Mouse (Mus musculus) heart, postnatal 14 days (tissue): ENCODE results near the gene Cmss1. TPM values are rescaled to one million over a fixed set of nuclear protein-coding genes. Genes with fewer than 3 reads are reported as not detected.

Experiments
- DNase-seq, 2 experiments: peaks; one replicate each; pipeline ENCODE4 v3.0.0; 2021 to 2022
- intact Hi-C: fragments of 180-260 bp; cut with DNase I; formaldehyde crosslinking; loops from one replicate; pipeline ENCODE4 v1.15.1; 2025
- total RNA-seq, 2 experiments: library from RNA; stranded (reverse); gene quantifications; 2 replicates each; pipeline ENCODE4 v1.2.3; 2021

Gene Cmss1
- total RNA-seq, 2 experiments from 2014 or later = 54.0 to 56.2 TPM

DNA sequence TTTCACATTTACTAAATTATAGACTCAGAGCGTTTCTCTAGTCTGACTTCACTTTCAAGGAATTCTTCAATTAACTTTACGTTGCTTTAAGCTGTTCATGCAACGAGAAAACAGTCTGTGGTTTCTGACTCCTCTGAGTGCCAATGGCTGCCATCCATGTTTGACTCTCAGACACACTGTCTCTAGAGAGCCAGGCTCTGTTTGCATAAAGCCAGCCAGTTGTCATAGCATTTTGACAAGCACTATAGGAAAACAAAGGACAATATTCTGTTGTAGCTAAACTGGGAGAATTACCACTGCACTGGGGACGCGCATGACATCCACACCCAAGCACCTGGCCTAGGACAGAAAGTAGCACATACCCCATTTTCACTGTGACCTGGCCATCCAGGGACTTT lies 168.4 kb downstream of the Cmss1 start:
- intact Hi-C loops = no loop called here
- no peak for DNase-seq

DNA sequence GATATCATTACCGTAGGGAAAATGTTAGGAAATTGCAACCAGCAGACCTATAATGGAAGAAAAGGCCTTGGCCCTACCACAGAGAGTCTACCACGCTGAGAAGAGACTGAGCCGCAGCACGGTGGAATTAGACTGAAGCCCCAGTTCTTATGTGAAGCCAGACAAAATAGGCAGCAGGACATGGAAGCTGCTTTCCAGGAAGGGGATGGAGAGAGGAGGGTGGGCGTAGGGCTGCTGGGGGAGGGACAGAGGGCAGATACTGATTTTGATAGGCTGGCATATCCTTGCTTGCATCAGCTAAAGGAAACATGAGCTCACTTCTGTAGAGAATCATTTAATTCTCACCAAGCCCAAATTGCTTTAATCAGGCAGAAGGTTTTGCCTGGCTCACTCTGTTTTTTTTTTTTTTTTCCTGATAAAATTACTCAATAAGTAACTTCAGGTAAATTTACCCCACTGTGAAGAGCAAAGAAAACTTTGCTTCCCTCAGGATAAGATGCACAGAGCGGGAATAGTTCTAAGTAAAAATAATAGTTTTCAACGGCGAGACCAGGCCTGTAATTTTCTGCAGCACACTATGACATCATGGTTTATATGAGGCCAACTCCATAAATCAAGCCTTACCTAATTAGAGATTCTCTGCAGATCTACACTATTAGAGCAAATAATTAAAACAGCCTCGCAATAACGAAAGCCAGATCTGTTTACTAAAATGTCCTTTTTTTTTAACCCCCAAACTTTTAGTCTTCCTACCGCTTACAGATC lies 169.0 kb downstream of the Cmss1 start:
- DNase-seq = no peak
- intact Hi-C loops = no loop called here

DNA sequence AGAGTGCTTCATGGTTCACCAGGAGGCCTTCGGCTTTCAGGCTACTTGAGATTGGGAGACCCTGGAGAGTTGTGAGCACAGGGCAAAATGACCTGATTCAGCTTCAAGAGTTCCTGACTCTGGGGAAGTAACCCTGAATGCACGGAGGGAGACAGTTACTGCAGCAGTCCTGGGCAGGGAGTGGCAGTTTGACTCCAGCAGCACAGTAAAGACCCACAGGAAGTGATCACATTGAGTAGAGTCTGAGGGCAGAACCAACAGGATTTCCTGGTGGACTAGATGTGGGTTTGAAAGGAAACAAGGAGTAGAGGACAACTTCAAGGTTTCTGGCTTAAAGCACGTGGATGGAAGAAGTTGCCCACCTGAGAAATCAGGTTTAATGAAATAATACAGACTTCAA lies 172.0 kb downstream of the Cmss1 start:
- intact Hi-C loops = no loop called here
- DNase-seq = no peak

DNA sequence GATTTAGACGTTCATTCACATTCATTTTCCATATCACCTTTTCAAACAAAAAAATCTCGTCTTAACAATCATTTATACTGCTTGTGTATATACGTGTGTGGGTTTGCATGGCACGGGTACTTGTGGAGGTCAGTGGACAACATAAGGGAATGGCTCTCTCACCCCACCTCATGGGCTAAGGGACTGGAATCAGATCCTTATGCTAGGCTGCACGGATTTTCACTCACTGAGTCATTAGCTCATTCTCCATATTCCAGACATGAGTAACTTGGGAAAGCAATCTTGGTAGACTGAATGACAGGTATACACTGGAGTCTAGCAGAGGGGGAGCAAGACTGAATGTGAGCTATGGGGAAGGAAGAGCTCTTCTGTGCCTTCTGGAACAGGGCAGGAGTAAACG lies 173.0 kb downstream of the Cmss1 start:
- intact Hi-C loops = no loop called here

DNA sequence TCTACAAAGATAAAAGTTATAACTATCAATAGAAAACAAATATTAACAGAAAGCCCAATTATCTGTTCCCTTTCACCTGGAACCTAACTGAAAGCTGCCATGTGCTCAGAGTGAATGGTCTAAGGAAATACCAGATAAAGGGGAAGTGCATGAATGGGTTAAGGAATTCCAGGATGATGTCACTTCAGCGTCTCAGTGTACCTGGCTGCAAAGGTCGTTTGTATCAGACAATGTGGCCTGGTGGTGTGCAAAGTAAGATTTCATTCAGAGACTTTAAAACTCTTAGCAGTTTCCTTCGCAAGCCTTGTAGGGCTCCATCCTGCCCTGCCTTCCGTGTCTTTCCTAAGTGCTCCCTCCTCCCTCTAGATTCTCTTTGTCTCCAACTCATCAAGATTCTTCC lies 173.5 kb downstream of the Cmss1 start:
- intact Hi-C loops = no loop called here
- no peak for DNase-seq

More for the DNA sequence above, 173.0 kb downstream of the Cmss1 start:
- no peak for DNase-seq

DNA sequence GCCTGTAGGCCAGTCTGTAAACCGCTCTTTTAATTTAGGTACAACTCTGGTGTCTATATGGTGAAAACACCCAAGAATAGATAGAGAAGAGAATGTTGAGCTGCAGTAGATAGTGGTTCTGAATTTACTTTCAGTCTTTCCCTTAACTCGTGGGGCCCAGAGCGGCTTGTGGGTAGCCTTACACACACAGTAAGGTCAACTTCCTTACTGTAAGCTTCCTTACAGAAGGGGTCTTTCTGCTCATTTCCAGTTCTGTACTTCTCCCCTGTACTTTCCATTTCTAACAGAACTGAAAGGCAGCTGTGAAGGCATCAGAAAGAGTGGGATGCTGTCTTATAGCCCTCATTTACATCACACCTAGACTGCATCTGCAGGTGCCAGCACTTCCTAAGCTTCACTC lies 175.4 kb downstream of the Cmss1 start:
- no peak for DNase-seq
- intact Hi-C loops = no loop called here

DNA sequence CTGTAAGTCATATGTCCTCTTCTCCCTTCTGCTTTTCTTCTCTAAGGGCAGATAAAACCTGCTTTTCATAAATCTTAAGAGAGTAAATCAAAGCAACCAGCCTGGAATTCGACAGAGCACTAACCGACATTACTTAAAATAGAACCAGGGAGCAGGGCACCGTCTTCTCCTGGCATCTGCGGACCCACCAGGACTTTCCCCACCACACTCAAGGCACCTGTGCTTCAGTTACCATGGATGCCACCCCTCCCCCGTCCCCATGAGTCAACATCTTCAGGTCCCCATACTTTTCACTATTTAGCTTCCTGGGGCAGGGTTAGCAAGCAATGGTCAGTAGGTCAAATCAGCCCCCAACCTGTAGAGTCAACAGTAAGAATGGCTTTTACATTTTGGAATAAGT lies 177.7 kb downstream of the Cmss1 start:
- intact Hi-C loops = no loop called here
- DNase-seq = no peak

DNA sequence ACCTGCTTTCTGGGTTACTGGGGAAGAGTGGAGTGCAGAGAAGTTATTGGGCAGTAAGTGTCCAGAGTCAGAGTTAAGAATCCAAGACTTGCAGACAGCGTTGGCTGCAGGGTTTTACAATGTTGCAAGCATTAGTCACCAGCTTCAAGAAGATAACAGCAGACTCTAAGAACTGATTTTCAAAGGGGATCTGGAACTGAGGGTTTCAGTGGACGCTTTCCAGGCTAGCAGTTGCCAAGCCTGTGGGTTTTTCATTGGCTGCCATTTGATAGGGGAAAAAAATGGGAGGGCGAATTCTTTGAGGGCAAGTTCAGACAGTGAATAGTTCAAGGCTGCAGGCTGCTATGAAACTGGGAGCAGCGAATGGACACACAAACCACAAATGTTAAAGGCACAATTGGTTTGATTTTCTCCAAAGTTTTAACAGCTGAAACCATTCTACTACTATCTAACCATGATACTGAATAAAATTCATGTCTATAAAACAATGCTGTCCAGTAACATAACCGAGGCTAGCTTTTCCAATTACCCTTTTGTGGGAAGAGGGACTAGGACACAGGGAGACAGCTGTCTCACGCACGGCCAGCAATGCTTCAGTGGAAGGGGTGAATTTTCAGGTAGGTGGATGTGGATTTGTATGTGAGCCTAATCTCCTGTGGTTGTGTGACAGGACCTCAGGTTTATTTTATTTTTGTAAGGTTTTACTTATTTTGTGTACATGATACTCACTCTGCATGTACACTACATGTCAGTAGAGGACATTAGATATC lies 179.0 kb downstream of the Cmss1 start:
- intact Hi-C loops = no loop called here
- DNase-seq = peak; percentile 67 to 70

DNA sequence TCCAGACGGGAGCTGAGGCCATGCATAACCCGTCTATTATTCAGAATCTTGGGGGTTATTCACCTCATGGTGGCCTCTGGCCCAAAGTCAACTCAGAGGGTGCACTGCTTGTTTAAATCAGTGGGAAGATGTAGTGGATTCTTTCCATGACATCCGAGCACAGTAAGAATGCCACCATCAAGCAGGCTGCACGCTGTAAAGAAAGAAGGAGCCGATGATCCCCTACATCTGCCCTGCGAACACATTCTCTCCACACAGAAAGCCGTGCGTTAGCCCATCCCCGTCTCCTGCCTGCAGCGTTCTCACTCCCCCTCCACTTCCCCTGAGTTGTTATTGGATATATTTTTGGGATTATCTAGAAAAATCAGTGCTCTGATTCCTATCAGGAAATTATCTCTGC lies 180.0 kb downstream of the Cmss1 start:
- DNase-seq = no peak
- intact Hi-C loops = no loop called here

DNA sequence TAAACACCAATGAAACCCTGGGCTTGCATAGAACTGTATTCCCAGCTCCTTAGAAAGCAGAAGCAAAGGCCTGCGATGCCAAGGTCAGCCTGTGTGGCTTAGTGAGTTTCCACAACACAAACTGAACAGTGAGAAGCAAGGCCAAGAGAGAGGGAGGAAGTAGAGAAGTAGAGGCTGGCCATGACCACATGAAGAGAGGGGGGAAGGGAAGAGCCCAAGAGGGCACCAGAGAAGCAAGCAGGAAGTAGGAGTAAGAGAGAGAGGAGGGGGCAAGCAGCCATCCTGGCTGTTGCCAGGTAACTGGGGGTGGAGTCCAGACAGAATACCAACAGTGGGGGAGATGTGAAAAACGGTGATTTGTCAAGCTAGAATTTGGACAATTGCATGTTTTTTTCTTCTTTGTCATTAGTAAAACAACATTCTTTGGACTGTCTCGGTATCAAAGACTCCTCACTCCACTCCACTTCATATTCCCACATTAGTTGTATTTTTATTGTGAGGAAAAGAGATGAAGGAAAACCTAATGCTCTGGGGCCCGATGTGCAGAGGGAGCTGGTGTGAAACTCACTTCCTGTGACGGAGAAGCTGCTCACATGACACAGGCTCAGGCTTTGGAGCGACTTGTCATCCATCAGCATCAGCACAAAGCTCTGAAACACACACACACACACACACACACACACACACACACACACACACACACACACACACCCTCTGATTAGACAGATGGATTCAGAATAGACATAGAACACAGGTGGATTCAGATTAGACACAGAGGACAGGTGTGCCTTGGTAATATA lies 183.5 kb downstream of the Cmss1 start:
- intact Hi-C loops = loop anchor here (5.0 kb wide), 1 partner anchor 129 kb away; no protein-coding TSS in a partner anchor
- DNase-seq = no peak

DNA sequence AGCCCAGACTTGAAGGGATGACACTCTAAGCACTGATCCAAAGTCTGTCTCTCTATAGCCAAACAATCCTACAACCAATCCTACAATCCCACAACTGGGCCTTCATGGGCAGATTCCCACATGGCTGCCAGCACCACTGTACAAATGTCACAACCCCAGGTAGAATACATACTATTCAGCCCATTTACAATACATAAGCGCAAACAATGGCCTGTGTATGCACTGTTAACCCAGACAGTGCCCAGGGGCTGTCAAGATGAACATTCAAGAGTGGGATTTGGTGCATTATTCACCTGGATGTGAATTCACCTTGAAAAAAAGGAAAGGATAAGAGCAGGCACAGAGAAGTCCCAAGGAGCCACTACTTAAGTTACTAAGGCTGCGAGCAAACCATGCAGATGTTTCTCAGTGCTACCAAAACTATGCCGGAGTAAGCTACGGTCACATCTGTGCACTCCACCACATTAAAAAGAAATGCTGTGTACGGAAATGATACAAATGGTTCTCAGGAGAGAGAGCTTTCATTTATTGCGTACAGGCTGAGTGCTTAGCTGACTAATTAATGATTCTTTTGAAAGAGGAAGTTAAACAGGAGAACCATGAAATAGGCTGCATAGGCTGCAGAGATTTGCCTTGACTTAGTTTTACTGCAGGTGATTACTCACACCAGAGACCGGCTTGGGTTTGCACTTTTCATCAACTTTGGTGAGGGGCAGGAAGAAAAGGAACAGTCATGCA lies 184.8 kb downstream of the Cmss1 start:
- no peak for DNase-seq
- intact Hi-C loops = loop anchor here (5.0 kb wide), 1 partner anchor 130 kb away; no protein-coding TSS in a partner anchor

DNA sequence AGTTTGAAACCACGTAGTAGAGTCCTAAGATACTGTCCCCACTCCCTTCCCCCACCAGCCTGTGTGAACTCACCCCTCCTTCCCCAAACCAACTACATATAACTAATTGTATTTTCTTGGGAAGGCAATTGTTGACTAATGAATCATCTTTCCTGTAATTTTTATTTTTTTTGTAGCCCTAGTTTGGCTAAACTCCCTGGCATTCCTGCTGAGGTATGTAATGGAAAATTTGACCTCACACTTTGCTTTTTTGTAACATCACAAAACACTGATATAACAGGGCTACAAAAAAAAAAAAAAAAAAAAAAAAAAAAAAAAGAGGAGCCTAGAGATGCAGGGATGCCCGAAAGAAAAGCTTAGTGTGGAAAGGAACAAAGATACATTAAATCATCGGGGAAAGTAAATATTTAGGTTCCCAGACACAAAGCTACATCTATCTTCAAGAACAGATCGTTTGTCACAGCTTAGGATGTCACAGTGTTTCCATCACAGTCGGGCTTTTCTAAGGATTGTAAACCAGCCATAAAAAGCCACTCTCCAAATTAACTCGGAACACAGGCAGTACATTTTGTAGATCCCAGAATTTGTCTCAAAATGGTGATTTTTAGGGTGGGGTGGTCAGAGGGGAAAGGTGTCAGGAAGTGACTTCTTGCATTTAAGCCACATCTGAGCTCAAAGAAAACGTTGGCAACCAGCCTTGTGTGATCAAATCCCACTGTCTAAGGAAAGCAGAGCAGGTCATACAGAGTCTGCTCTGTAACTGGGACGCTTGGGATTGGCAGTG lies 185.7 kb downstream of the Cmss1 start:
- intact Hi-C loops = loop anchor here (5.0 kb wide), 1 partner anchor 131 kb away; no protein-coding TSS in a partner anchor
- peak; percentile 35 to 44 for DNase-seq

DNA sequence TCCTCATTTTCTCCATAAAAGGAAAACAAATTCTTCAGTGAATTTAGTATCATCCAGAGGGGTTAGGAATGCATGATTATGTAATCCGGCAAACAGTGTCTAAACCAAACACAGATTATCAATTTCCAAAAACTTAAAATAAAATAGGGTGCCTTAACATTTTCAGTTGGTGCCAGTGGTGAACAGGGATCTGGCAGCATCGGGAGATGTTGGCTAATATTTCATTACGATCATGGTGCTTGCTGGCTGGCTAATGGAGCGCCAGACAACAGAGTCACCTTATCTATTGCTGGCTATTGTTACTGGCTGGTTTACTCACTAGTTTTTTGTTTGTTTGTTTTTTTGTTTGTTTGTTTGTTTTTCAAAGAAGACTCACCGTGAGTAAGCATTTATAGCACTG lies 186.8 kb downstream of the Cmss1 start:
- intact Hi-C loops = loop anchor here (5.0 kb wide), 2 partner anchors 132 to 157 kb away; no protein-coding TSS in a partner anchor

DNA sequence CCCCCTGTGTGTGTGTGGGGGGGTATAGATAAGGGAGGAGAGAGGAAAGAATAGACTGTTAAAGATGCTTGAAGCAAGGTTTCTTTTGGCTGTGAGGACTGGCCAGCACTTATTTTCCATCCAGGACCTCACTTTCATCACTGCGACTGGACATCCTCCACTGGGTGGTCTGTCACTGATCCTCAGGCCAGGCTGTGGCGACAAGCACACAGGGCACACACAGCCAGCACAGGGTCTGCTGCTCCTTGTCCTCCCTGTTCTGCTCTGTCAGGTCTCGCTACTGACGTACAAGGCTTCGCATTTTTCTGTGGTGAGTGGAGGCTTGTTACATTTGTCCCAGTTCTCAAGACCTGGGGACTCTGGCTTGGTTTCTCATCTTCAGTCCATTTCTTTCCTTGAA lies 187.3 kb downstream of the Cmss1 start:
- peak; percentile 32 to 33 for DNase-seq
- intact Hi-C loops = loop anchor here (5.0 kb wide), 1 partner anchor 158 kb away; no protein-coding TSS in a partner anchor

More for the DNA sequence above, 186.8 kb downstream of the Cmss1 start:
- DNase-seq = no peak

DNA sequence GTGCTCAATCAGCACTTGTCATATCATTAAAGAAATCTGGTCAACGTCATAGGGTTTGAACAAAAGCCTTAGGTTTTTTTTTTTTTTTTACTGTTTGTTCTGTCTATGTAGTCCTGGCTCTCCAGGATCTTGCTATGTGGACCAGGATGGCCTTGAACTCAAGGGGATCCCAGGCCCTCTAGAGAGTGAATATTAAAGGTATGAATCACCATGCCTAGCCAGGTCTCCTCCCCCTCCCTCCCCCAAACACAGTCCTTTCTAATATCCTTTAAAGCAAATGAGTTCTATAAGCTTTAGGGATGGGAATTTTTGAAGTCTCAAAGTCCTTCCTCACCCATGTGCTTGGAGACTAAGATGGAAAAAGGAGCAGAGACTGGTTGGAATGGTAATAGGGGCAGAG lies 188.7 kb downstream of the Cmss1 start:
- intact Hi-C loops = loop anchor here (5.0 kb wide), 1 partner anchor 159 kb away; no protein-coding TSS in a partner anchor
- DNase-seq = no peak

DNA sequence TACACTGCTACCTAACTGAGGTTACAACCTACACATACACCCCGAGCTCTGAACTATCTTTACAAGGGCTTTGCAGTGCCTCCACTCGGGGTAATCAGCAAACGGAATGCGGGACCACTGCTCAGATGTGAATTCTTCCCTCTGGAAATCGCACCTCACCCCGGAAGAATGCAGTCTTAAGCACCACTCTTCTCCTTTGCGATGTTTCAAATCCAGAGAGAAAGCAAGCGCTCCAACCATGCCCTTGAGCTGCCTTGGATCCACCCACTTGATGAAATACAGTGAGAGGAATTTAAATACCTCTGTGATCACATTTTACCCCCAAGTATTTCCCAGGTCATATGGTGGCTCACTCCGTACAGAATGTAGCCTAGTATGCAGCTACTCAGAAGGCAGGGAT lies 189.6 kb downstream of the Cmss1 start:
- no peak for DNase-seq
- intact Hi-C loops = loop anchor here (5.0 kb wide), 1 partner anchor 160 kb away; no protein-coding TSS in a partner anchor

DNA sequence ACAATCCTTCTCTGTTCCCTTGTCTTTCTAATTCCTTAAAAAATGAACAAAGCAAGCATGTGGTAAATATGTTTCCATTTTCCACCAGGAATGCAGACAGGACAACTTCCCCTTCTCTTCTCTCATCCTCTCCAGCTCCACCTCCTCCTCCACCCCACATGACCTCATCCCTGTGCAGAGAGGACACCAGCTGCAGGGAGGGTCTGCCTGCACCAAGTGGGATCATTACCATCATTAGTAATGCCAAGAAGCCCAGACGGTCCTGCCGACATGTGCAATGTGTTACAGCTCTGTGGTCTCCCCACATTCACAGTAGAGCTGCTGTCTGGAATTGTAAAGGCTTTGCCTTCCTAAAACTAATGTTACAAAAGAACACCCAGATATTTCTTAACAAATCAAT lies 190.6 kb downstream of the Cmss1 start:
- intact Hi-C loops = loop anchor here (5.0 kb wide), 1 partner anchor 161 kb away; no protein-coding TSS in a partner anchor
- DNase-seq = no peak

DNA sequence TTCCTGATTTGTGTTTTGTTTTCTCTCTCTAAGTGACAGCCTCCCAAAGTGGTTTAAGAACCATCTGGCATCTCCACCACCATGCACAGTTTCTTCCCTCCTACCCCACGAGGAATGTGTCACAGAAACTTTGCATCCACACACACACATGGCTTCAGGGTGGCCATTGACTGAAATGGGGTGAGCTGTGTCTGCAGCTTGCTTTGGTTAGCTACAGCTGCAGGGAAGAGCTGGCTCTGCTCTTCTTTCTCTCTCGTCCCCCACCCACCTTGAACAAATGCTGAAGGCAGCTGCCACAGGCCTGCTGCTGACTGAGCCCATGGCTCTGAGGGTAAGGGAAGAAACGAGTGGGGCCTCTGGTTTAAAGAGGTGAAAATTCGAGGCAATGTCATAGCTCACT lies 193.9 kb downstream of the Cmss1 start:
- intact Hi-C loops = no loop called here
- no peak for DNase-seq

DNA sequence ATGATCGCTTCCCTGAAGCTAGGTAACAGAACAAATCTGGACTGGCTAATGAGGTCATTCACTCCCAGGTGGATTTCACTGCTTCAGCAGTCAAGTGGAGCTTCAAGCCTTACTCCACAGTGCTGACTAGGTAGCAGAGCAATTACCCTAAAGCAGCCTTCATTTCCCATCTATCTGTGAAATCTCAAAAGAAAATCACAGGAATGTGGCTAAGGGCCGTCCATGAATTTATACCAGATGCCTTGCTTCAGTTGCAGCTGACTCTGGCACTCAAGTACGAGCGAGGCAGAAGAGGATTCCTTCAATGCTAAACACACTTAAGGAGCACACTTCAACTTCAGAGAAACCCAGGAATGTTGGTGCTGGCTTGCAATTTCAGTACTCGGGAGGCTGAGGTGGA lies 202.8 kb downstream of the Cmss1 start:
- no peak for DNase-seq
- intact Hi-C loops = loop anchor here (2.0 to 5.0 kb wide), 2 partner anchors 173 to 193 kb away; no protein-coding TSS in a partner anchor
